Mouse (Mus musculus) hindbrain, postnatal 0 days (tissue): ENCODE measurements around the gene Notch1. TPM values are rescaled to one million over a fixed set of nuclear protein-coding genes. Genes with fewer than 3 reads are reported as not detected.

ENCODE experiments used
- ATAC-seq: fragments of 200-750 bp; cut with Nextera tagmentation; 2 replicates; pipeline ENCODE4 v1.8.0; 2017; ENCODE audit warnings: mild to moderate bottlenecking, moderate TSS enrichment, moderate library complexity
- DNase-seq: peaks from one replicate; pipeline ENCODE4 v3.0.0-alpha.2; 2015; ENCODE audit warnings: low spot score
- H3K27ac ChIP-seq: fragments of 300-500 bp; sonication (generic); 2 replicates; pipeline ENCODE4 v1.5.1; 2014; ENCODE audit warnings: mild to moderate bottlenecking
- H3K27me3 ChIP-seq: fragments of 300-500 bp; sonication (generic); 2 replicates; pipeline ENCODE4 v1.6.1; 2014; ENCODE audit warnings: low read length, mixed read lengths; ENCODE audit not compliant: insufficient read depth
- H3K36me3 ChIP-seq: fragments of 300-500 bp; sonication (generic); 2 replicates; pipeline ENCODE4 v1.6.1; 2014; ENCODE audit warnings: low read length, mixed read lengths; ENCODE audit not compliant: insufficient read depth
- H3K4me1 ChIP-seq: fragments of 300-500 bp; sonication (generic); 2 replicates; pipeline ENCODE4 v1.6.1; 2014; ENCODE audit warnings: antibody characterized with exemption, low read length, mixed read lengths; ENCODE audit not compliant: insufficient read depth
- H3K4me2 ChIP-seq: fragments of 300-500 bp; sonication (generic); 2 replicates; pipeline ENCODE4 v1.6.1; 2014; ENCODE audit warnings: low read depth, mild to moderate bottlenecking, low read length, moderate library complexity, mixed read lengths
- H3K4me3 ChIP-seq: fragments of 300-500 bp; sonication (generic); 2 replicates; pipeline ENCODE4 v1.5.1; 2014; ENCODE audit warnings: low read length
- H3K9ac ChIP-seq: fragments of 300-500 bp; sonication (generic); replicated peaks from 2 replicates; pipeline ENCODE4 v1.6.1; 2014; ENCODE audit warnings: mild to moderate bottlenecking, low read length, moderate library complexity, mixed read lengths
- H3K9me3 ChIP-seq: fragments of 300-500 bp; sonication (generic); 2 replicates; pipeline ENCODE4 v1.6.1; 2016; ENCODE audit warnings: low read length, mixed read lengths
- CTCF ChIP-seq: IDR thresholded peaks from 2 replicates; pipeline ENCODE4 v1.5.1; 2016; ENCODE audit warnings: antibody characterized with exemption, control low read depth, low read depth
- WGBS: fragments of 180-500 bp; shearing (Covaris S2); extraction: QIAGEN DNeasy Blood & Tissue Kit; methylation state at CpG from one replicate; pipeline ENCODE4 v1.1.7; 2014; 5-methylcytosine and 5-hydroxymethylcytosine counted together
- polyA plus RNA-seq: library from polyadenylated mRNA; unstranded; fragments of >200 nt; fragmentation: Nextera tagmentation; extraction: Ambion mirVana; gene quantifications from 2 replicates; pipeline ENCODE4 v1.2.1, GENCODE M21; 2015
- total RNA-seq: library from RNA; depleted of rRNA; stranded (reverse); fragments of >200 nt; gene quantifications from 2 replicates; pipeline ENCODE4 v1.2.3, GENCODE M21; 2014

Notch1 gene
- total and polyA plus RNA-seq, 2 experiments from 2014 or later, result 10.0 to 75.9 TPM

- no peaks in the 10 kb centered on the region for H3K9me3 ChIP-seq
- DNase-seq (no peak), ATAC-seq (no peak)
- peaks cover 33% of the 10 kb centered on the region for H3K4me1 ChIP-seq
- H3K27ac ChIP-seq, result peak overlapping the region; percentile 82
- H3K27me3 ChIP-seq, result no peaks in the 10 kb centered on the region
- no peak for TF ChIP-seq CTCF
- WGBS, result 45% methylated on average over 3 of the region's 3 CpGs
- no peak overlapping the region for H3K4me3 ChIP-seq
- H3K9ac ChIP-seq, result no peak overlapping the region
- H3K36me3 ChIP-seq, result no peaks in the 10 kb centered on the region
- H3K4me2 ChIP-seq, result no peak overlapping the region
These were observed 17.7 kb upstream of the Notch1 start for GRCm38 (mm10) chr2:26534161-26534560.

- Histone ChIP-seq H3K9ac (no peak overlapping the region; the same call in 1 of the 2 replicates), H3K36me3 (no peaks in the 10 kb centered on the region), H3K27ac (peak overlapping the region; percentile 82), H3K9me3 (no peaks in the 10 kb centered on the region), H3K4me3 (no peak overlapping the region), H3K27me3 (no peaks in the 10 kb centered on the region), H3K4me2 (no peak overlapping the region), H3K4me1 (peaks cover 33% of the 10 kb centered on the region)
- DNase-seq, result peak; percentile 66
- ATAC-seq, result peak; percentile 56
- TF ChIP-seq CTCF, result no peak
- WGBS, result 13% methylated on average over 5 of the region's 5 CpGs
These were observed 16.8 kb upstream of the Notch1 start for GRCm38 (mm10) chr2:26533249-26533648.

DNA sequence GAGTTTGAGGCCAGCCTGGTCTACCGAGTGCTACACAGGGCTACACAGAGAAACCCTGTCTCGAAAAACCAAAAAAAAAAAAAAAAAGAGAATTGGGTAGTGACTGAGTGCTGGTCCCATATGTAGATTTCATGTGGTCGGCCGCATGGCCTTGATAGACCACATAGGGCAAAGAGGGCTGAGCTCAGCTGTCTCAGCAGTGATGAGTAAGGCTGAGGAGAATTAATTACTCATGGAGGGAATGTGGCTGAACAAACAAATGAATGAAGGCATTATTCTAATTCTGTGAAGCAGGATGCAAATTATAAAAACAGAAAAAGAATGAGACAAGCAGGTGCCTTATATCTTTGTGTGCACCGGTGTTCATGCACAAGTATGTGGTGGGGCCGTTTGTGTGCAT lies 15.4 kb upstream of the Notch1 start:
- TF ChIP-seq CTCF, result no peak
- no peak for DNase-seq
- Histone ChIP-seq H3K4me2 (no peak overlapping the region), H3K9me3 (no peaks in the 10 kb centered on the region), H3K9ac (no peak overlapping the region), H3K4me3 (no peak overlapping the region), H3K27ac (no peak overlapping the region), H3K27me3 (no peaks in the 10 kb centered on the region), H3K36me3 (no peaks in the 10 kb centered on the region), H3K4me1 (peaks cover 33% of the 10 kb centered on the region)
- ATAC-seq, result no peak
- 58% methylated on average over 6 of the region's 6 CpGs for WGBS

DNA sequence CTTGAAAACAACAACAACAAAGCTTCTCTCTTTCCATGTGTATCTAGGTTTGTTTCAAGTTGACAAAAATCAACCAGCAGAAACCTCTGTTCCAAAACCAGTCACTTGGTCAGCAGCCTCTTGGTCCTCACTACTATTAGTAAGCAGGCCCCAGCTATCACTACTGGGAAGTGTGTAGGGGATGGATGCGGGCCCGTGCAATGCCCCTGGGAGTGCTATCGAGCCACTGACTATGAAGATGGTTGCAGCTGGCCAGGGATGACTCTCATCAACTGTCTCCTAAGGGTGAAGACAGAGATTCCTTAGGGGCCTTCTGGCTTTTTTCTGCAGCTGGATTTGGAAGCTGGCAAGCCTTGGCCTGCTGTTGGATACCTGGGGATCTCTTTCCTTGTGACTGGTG lies 13.4 kb upstream of the Notch1 start:
- H3K27me3 ChIP-seq, result no peaks in the 10 kb centered on the region
- no peak overlapping the region for H3K4me3 ChIP-seq
- WGBS, result 72% methylated on average over 3 of the region's 3 CpGs
- no peak for DNase-seq
- no peak for TF ChIP-seq CTCF
- no peaks in the 10 kb centered on the region for H3K36me3 ChIP-seq
- H3K9ac ChIP-seq, result no peak overlapping the region
- no peak overlapping the region for H3K4me2 ChIP-seq
- H3K27ac ChIP-seq, result no peak overlapping the region
- peaks cover 18% of the 10 kb centered on the region for H3K4me1 ChIP-seq
- no peaks in the 10 kb centered on the region for H3K9me3 ChIP-seq
- ATAC-seq, result no peak

- DNase-seq (no peak), ATAC-seq (no peak)
- Histone ChIP-seq H3K4me1 (peaks cover 12% of the 10 kb centered on the region; the same call in 1 of the 2 replicates), H3K4me2 (no peak overlapping the region), H3K9ac (no peak overlapping the region), H3K36me3 (no peaks in the 10 kb centered on the region), H3K4me3 (no peak overlapping the region), H3K27me3 (no peaks in the 10 kb centered on the region), H3K9me3 (no peaks in the 10 kb centered on the region), H3K27ac (no peak overlapping the region)
- TF ChIP-seq CTCF, result no peak
- 61% methylated on average over 4 of the region's 4 CpGs for WGBS
These were observed 12.8 kb upstream of the Notch1 start for GRCm38 (mm10) chr2:26529221-26529805.

- ATAC-seq (no peak), DNase-seq (no peak)
- 56% methylated on average over 11 of the region's 11 CpGs for WGBS
- Histone ChIP-seq H3K9me3 (no peaks in the 10 kb centered on the region), H3K27me3 (no peaks in the 10 kb centered on the region), H3K4me3 (no peak overlapping the region), H3K9ac (no peak overlapping the region), H3K4me2 (no peak overlapping the region), H3K27ac (peak overlapping the region; percentile 20; the same call in 1 of the 2 replicates), H3K4me1 (no peaks in the 10 kb centered on the region), H3K36me3 (no peaks in the 10 kb centered on the region)
- no peak for TF ChIP-seq CTCF
These were observed 10.2 kb upstream of the Notch1 start for GRCm38 (mm10) chr2:26526443-26527257.

DNA sequence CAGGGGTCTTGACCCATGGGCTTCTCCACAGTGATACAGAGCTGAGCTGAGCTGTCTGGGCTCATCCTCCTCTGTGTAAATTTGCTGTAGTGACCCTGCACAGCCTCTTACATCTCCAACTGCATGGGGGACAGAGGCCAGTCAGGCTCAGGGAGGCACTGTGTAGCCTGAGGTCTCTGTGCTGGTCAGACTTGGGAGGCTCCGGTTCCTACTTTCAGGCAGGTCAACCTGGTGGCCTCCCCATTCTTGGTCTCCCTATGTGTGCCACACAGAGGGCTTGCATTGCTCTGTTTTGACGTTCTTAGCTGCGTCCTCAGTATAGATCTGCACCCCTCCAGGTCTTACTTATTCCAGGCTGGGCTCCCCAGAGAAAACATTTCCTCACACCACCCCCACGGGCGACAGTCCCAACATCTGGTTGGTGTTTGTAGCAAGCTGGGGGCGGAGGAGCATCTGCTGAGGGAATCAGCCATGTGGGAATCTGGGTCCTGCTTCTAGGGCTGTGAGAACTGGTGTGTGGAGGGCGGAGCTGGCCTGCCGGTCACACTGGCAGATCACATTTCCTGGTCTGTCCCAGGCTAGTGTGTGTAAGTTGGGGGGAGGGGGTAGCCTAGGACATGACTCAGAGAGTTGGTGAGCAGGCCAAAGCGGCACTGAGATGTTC lies 9.0 kb upstream of the Notch1 start:
- Histone ChIP-seq H3K4me1 (no peaks in the 10 kb centered on the region), H3K27me3 (no peaks in the 10 kb centered on the region), H3K27ac (no peak overlapping the region), H3K9me3 (no peaks in the 10 kb centered on the region), H3K9ac (no peak overlapping the region), H3K4me2 (no peak overlapping the region), H3K36me3 (no peaks in the 10 kb centered on the region), H3K4me3 (no peak overlapping the region)
- ATAC-seq (no peak), DNase-seq (no peak)
- no peak for TF ChIP-seq CTCF
- 42% methylated on average over 9 of the region's 9 CpGs for WGBS
